Mouse (Mus musculus) embryo, embryonic 10.5 days (tissue): ENCODE results near the gene Tex37.

Experiments used
- DNase-seq: peaks from one replicate; pipeline ENCODE4 v3.0.0-alpha.2; 2015; ENCODE audit warnings: low spot score

Tex37 gene

DNA sequence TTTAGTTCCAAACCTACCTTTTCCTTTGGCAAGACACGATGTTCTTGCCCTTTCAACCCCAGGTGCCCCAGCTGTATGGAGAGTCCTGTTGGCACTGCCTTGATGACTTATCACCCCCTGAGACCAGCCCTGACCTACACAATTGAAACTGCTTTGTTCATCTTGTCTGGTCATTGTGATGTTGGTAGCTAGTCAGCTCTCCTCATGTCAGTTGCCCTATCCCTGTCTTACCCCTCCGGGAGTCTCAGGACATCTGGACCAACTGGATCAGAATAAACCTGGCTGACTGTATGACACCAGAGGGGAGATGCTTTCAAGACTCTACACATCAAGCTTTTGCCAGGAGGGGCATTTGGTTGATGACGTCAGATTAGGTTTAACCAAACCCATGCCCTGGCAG is at the start of gene Tex37:
Tex37 (minus strand) TSS at position 101 of the 400 bp plus-strand sequence.
- DNase-seq = no peak

DNA sequence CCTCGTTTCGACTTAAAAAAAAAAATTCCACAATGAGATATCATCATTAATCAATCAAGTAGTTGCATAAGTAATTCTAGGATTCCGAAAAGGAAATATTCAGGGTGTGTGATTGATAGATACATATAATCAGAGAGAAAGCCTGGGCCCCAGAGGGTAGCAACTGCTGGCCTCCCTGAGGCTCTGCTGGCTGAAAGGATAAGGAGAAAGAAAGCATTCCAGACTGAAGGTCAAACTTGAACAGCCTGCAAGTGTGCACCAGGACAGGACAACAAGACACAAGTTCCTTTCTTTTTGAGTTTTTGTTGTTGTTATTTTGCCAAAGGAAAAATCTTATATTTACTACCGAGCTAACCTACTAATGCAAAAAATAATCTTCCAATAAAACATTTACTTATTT is 49.6 kb upstream of the Tex37 start:
- no peak for DNase-seq

DNA sequence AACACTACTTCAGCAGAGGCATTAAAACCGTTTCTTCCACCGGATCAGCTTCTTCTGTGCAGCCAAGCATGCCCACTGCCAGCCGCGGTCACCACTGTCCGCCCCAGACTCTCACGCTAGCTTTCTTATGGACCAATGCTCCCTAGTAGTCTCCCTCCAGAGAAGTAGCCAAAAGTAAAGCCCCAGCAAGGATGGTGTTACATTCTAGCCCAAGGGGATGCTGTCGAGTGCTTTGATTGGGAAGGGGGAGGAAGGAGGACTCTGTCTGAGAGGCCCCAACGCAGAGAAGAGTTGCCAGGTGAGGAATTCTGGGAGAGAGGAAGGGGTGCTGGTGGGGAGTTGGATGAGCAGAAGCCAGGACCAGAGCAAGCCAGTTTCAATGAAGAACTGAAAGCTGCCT is 48.7 kb upstream of the Tex37 start:
- peak; percentile 50 for DNase-seq

DNA sequence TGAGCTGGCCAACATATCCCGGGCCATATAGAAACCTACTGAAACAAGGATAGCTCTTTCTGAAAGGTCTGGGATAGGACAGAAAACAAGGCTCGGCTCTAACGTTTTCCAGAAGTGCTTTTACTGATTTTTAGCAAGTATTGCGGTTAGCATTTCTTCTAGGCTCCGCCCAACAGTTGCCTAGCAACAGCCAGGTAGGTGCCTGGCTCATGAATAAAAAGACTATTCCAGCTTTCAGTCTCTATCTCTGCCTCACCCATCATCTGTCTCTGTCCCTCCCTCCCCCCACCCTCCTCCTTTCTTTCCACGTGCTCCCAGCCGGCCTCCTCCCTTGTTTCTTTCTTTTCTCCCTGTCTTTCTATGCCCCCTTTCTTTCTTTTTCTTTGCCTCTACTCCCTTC is 47.0 kb upstream of the Tex37 start:
- DNase-seq = no peak

DNA sequence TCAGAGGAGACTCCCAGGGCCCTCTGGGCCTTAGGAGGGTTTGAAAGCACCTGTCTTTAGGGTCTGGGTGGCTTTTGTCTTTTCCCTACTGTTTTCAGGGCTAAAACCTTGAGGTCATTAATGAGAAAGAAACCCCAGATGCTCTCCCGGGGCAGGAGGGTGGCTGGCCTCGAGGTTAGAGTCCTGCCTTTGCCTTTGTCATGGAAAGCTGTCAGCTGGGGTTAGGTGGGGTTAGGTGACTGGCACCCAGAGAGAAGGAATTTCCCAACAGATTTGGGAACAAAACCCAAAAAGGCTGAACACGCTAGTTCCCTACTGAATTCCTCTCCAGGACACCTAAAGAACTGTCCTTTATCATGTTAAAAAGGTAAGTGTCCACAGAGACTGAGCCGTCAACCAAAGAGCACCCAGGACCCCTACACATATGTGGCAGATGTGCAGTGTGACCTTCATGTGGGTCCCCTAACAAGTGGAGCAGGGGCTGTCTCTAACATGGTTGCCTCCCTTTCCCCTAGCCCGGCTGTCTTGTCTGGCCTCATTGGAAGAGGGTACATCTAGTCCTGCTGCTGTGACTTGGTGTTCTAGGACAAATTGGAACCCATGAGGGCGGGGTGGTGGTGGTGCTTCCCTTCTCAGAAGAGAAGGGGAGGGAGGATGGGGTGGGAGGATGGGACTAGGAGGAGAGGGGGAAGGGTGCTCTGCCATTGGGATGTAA is 45.5 kb upstream of the Tex37 start:
- DNase-seq = no peak

DNA sequence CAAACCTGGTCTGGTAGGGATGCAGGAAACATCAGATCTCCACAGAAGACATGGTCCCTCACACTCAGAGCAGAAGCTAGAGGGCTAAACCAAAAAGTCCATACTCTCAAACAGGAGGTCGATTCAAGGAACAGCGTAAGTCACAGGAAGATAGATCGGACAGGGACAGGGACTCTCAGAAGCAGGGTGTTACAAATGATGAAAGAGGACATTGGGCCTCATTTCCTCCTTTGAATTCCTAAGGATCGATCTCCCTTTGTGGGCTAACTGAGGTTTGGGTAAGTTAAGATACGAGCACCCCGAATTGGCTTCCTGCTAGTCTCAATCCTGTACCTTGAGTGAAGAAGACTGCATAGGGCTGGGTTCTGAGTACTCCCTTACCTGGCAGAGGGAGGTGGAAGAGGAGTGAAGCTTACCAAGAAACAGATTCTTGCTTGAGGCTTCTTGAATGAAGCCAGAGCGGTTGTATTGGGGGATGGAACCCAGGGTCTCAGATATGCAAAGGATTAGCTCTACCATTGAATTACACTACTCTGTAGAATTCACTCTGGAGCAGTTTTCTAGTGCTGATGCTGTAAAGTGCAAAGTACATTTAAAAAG is 38.7 kb upstream of the Tex37 start:
- DNase-seq = peak; percentile 36

DNA sequence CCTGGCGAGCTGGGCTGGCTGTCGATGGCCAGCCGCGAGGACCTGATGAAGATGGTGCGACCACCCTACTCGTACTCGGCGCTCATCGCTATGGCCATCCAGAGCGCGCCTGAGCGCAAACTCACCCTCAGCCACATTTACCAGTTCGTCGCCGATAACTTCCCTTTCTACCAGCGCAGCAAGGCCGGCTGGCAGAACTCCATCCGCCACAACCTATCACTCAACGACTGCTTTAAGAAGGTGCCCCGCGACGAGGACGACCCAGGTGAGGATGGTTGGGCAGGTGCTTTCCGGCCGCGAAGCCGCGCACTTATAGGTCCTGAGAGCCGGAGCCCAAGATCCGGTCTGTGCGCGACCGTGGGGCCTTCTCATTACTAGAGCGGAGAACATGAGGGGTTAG is 38.2 kb upstream of the Tex37 start:
- no peak for DNase-seq

DNA sequence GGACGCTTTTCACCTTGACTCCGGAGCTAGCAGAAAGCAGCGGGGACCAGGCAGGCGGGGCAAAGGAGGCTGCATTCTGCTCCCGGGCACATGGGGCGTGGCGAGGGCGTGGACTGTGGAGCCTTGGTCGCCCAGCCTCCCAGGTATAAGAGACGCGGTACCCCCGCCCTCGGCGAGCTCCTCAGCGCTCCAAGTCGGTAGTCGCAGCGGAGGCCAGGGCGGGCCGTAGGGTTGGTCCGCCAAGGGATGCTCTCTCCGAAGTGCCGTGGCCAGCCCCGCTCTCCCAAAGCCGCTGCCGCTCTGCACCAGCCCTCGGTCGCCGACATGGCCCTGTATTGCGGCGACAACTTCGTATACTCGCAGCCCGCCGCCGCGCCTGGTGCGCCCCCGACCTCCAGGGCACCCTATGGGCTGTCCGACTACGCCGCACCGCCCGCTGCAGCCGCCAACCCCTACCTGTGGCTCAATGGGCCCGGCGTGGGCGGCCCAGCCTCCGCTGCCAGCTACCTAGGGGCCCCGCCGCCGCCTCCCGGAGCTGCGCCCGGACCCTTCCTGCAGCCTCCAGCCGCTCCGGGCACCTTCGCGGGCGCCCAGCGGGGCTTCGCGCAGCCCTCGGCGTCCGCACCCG is 37.7 kb upstream of the Tex37 start, which contains the start of gene Foxi3:
Foxi3 (plus strand) TSS at position 247 of the 628 bp plus-strand sequence.
- DNase-seq = peak; percentile 71

DNA sequence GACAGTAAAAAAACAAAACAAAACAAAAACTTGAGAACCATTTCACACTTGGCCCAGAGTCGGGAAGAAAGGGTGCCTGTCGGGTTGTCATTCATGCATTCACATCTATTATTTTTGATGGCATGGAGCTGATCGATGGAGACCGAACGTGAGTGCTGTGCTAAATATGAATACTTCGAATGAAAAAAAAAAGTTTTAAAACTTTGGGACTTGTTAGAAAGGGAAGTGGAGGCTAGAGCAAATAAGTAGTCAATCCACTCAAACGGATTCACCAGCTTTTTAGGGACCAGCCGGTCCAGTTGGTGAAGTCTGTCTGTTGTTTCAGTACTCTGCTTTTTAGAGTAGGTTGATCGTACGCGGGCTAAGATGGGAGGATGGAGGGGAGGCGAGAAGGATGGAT is 37.1 kb upstream of the Tex37 start:
- DNase-seq = peak; percentile 44

DNA sequence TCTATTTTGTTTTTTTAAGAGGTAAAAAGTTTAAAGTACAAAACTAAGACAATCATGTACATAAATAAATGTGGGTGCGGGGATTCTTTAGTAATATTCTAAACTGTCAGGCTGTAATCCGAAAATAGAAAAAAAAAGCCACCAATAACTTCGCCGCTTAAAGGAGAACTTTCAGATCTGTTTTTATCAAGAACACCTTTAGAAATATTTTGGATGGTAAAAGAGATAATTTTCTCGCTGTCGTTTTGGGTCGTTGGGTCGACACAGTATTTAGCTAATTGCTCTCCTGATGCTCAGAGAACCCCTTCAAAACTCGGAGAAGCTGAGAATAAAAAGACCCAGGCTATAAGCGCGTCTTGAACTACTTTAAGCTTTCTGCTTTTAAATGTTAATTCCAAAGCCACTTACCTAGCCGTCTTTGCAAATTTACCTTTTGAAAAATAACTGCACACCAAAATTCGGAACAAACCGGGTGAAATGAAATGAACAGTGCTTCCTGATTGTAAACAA is 36.6 kb upstream of the Tex37 start:
- peak; percentile 55 for DNase-seq

DNA sequence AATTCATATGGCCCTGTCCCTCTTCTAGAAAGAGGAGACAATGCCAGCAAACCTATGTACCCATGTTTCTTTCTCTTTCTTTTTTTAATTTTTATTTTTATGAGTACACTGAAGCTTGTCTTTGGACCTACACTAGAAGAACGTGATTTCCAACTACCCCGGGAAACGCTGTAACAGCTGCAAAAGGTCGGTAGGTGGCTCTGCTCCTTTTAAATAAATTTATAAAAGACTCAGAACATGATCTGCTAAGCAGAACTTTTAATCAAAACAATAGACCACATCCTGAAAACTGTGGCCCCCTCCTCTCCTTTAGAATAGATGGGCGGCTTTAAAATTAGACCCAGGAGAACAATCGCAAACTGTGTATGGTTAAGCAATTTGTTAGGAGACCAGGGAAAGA is 35.3 kb upstream of the Tex37 start:
- peak; percentile 66 for DNase-seq

DNA sequence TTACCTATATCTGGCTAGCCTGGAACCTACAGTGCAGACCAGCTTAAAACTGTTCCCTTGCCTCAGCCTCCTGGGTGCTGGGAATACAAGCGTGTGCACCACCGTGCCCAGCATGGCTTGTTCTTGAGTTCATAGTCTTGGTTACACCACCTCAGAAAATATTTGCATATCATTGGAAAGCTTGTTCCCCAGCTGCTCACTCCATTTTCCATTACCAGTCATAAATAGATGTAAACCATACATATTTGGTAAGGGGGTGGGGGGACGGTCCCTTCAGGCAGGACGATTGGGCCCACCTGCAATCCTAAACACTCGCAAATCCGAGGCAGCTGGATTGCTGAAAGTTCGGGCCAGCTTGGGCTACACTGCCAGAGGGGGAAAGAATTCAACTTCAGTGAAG is 34.5 kb upstream of the Tex37 start:
- no peak for DNase-seq

DNA sequence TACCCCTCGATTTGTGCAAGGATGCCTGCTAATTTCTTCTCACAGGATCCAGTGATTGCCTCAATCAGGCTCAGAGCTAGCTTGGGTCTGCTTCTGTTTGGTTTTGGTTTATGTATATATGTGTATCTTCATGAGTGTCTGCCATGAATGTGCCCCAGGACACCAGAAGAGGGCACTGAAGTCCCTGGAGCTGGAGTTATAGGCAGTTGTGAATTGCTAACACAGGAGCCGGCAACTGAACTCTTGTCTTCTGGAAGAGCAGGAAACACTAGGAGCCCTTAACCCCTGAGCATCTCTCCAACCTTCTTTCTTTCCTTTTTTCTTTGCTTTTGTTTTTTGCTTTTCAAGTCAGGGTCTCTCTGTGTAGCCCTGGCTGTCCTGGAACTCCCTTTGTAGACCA is 13.1 kb upstream of the Tex37 start:
- DNase-seq = no peak

DNA sequence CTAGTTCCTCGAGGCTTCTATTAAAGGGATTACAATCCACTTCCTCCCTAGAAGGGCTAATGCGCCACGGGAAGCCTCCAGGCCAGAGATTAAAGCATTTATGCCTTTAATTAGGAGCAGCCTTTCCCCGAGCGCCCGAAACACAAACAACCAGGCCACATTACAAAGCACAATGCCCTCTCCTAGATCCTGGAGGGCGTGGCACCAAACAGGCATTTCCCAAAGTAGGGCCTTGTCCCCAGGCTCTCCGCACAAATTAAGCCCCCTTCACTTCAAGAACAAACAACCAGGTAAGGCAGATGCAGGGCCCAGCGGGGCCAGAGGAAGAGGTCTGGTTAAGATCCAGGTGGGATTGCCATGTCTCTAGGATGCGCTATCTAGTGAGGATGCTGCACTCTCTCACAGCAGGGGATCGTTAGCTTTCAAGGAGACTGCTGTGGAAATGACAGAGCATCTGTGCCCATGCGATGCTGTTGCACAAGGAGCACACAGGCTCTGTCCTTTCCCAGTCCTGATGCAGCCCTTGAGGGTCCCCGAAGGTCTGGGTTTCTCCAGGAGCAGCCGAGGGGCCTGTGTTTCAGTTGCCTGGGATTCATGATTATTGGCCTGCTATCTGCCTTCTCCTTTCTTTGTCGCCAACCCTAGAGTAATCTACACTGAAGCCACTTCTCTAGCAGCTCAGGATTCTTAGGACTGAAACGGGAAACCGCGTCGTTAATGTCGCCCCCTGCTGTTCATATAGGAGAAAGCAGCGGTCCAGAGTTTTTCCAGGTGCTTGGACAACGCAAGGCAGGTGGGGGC is 2.7 kb upstream of the Tex37 start:
- DNase-seq = peak; percentile 83

DNA sequence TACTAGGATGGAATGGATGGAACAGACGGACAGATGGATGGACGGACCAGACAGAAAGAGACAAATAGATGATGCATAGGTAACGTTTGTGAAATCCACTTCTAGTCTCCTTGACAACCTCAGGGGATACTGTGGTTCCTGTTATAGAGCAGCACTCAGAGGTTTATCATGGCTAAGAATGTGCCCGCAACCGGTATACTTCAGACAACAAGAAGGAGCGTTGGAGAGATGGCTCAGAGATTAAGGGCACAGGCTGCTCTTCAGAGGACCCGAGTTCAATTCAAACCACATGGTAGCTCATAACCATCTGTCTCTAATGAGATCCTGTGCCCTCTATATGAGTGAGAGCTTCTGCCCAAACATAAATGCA is 6.3 kb downstream of the Tex37 start:
- no peak for DNase-seq

DNA sequence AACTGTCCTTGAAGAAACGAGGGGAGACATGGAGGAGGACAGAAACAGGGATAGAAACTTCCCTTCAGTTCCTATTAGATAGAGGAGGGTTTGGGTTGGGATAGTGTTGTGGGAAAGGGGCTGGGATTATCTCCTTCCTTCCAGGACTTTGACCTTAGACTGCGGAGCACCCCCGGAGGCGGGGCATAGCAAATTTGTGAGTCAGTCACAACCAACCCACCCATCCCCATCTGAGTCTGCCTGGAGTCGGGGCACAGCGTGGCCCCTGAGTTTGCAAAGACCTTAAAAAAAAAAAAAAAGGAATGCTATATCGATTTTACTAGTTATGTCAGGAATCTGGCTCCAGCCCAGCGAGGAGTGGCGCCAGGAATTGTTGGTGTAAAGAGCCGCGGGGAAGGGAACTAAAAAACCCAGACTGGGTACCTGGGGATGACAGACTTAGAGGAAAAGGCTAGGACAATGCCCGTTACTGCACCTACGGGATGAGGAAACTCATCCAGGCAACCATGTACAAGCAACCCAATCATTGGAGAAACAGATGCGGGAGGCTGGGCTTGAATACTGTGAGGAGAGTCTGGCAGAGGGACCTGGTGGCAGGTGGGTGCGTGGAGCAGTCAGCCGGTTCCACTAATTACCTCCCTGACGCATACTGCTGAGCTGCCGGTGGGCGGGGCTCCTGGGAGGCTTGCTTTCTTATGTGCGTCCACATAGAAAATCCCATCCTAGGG is 6.9 kb downstream of the Tex37 start:
- DNase-seq = peak; percentile 17

DNA sequence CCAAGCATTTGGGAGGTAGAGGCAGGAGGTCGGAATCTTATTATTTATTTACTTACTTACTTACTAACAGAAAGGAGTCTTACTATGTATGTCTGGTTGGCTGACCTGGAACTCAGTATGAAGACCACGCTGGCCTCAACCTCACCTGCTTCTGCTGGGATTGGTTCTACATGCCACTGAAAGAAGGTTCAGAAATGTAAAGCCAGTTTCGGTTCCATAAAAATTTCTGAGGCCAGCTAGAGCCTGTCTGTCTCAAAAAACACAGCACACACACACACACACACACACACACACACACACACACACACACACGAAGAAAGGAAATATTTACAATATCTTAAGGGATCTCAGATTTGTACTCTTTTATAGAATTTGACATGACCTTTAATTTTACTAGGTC is 8.4 kb downstream of the Tex37 start:
- no peak for DNase-seq

DNA sequence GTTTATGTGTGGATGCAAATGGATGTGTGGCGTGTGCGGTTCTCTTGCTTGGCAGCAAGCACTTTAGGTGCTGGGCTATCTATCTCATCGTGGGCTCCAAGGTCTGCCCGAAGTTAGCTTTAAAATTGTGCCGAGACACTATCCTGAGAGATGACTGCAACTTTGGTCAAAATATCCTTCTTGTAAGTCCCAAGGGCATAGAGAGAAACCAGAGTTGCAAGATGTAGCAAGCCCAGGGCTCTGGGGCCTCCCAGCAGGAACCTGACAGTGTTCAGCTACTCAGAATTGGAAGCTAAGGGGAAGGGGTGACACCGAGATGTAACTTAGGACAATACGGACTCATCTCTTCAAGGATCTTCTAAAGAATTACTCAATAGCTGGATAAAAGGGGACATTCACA is 9.2 kb downstream of the Tex37 start:
- no peak for DNase-seq

DNA sequence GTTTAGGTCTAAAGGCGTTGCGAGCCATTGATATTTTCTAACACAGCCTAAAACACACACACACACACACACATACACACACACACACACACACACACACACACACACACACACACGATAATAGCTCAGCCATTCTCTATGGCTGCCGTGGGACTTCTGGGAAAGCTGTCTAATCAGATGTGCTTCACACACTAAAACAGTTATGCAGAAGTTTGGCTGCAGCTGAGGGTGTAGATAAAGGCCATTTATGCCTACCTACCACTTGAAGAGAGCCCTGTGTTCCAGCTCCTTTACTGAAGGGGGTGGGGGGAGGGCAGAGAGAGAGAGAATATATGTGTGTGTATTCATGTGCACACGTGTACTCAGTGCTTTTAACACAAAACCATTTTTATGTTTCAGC is 15.0 kb downstream of the Tex37 start:
- no peak for DNase-seq

DNA sequence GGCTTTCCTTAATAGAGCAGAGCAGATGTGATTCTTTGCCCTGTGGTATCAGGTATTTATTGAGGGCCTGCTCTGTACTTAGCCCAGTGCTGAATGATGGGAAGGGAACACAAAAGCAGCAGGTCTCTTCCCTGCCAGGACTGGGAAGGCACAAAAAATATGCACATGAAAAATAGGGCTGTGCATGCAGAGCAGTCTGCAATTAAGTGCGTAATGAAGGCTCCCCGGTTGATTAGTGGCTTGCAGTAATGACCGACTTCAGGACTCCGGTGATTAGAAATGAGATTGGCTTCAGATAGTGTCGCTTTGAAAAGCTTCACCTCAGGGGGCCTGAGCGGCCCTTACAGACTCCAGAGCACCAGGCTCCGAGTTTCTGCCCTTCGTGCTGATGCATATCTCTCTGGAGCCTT is 19.1 kb downstream of the Tex37 start:
- no peak for DNase-seq

DNA sequence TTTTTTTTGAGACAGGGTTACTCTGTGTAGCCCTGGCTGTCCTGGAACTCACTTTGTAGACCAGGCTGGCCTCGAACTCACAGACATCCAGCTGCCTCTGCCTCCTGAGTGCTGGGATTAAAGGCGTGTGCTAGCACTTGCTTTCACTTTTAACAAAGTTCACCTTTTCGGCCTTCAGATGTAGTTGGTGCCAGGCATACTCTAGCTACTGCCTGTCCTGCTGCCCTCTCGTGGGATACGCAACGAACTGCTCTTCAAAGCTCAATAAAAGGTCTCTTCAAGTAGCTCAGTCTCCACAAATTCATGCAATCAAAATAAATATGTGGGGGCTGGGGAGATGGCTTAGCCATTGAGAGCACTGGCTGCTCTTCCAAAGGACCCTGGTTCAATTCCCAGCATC is 20.6 kb downstream of the Tex37 start:
- DNase-seq = no peak

DNA sequence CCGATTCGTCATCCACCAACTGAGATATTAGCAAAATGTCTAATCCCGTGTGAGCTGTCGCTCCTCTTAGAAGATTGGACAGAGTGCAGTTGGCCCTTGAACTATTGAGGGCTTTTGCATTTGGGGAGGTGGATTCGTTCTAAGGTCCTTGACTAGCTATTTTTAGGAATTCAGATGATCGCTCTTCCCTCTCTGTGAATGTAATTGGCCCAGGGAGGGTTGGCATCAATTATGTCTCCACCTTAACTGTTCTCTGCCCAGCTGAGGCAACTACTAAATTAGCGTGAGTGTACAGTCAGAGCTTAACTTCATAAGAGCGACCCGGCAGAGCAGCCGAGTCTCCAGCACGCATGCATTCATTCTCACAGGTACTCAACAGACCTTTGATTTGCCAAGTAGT is 30.7 kb downstream of the Tex37 start:
- no peak for DNase-seq
